In genomic region chr3:81028361-81028760, GRCm38 (mm10) we compare ENCODE assay signal across 25 mouse cellular contexts. TPM values are rescaled to one million over a fixed set of nuclear protein-coding genes. Genes with fewer than 3 reads are reported as not detected.
DNase-seq lines count a peak whose midpoint lies in the region; ATAC-seq and TF ChIP-seq lines count a peak whose summit lies in the region.
"Had no signal": no experiment of that assay in that cellular context is flagged by ENCODE, and none has a peak within 500 bp of the region (broad histone marks: within the 10 kb centered on the region; RNA-seq: fewer than 3 reads in every experiment).

No protein-coding gene starts in this region.

- no peak for ATAC-seq in midbrain, postnatal 0 days (ENCODE audit: low FRiP score)
- no peak for ATAC-seq in kidney, embryonic 14.5 days (ENCODE audit: low FRiP score, low TSS enrichment)
- ATAC-seq: activated CD4-positive, CD25-positive, alpha-beta regulatory T cell, adult 4 months; forebrain, embryonic 14.5 days; forebrain, embryonic 16.5 days had no signal

- H3K79me2 ChIP-seq in C2C12 (ENCODE audit: control insufficient read depth, insufficient read depth) (no peaks in the 10 kb centered on the region), myocyte (ENCODE audit: control insufficient read depth, insufficient read depth) (peaks cover 2% of the 10 kb centered on the region)

- no peaks in the 10 kb centered on the region for H3K27me3 ChIP-seq in testis, adult 2 months (ENCODE audit: control insufficient read depth, insufficient read depth, low read length)
- H3K27me3 ChIP-seq in C2C12 (ENCODE audit: control insufficient read depth, insufficient read depth, insufficient read length) (no peaks in the 10 kb centered on the region), myocyte (ENCODE audit: control insufficient read depth, insufficient read depth, insufficient read length) (no peaks in the 10 kb centered on the region)
- H3K27me3 ChIP-seq in midbrain, postnatal 0 days (ENCODE audit: insufficient read depth, low read length): no peaks in the 10 kb centered on the region
- no peaks in the 10 kb centered on the region for H3K27me3 ChIP-seq in kidney, embryonic 14.5 days (ENCODE audit: control insufficient read depth, insufficient read depth, low read length)
- H3K27me3 ChIP-seq: embryonic facial prominence, embryonic 13.5 days; embryonic facial prominence, embryonic 15.5 days; forebrain, embryonic 12.5 days had no signal

- WGBS in midbrain, postnatal 0 days: 81% methylated on average over 3 of the region's 3 CpGs
- WGBS in kidney, embryonic 14.5 days: 58% methylated on average over 3 of the region's 3 CpGs

- H3K9me3 ChIP-seq in midbrain, postnatal 0 days (ENCODE audit: low read length): no peaks in the 10 kb centered on the region
- H3K9me3 ChIP-seq in kidney, embryonic 14.5 days (ENCODE audit: control insufficient read depth, low read length): no peaks in the 10 kb centered on the region
- H3K9me3 ChIP-seq: embryonic facial prominence, embryonic 13.5 days; embryonic facial prominence, embryonic 15.5 days; forebrain, embryonic 10.5 days; forebrain, embryonic 12.5 days had no signal

- TF ChIP-seq POLR2A in testis, adult 2 months (IDR thresholded peaks at IDR 0.05; ENCODE audit: control insufficient read depth, low read depth, low read length): no peak
- no peak for TF ChIP-seq POLR2A in myocyte (IDR thresholded peaks at IDR 0.05; ENCODE audit: insufficient read length, low read depth)

- no peaks in the 10 kb centered on the region for H3K79me3 ChIP-seq in C2C12 (ENCODE audit: low read depth)

- no peak for TF ChIP-seq CTCF in testis, adult 2 months (IDR thresholded peaks at IDR 0.05; ENCODE audit: control insufficient read depth, insufficient read depth, insufficient replicate concordance, low read depth, low read length)
- no peak for TF ChIP-seq CTCF in C2C12 (IDR thresholded peaks at IDR 0.05; ENCODE audit: control insufficient read depth, insufficient read depth, insufficient read length)
- TF ChIP-seq CTCF in midbrain, postnatal 0 days (IDR thresholded peaks at IDR 0.05): no peak

- 0 out of 2 replicates have a peak overlapping the region, but pooled peaks have one; percentile 6 for H3K27ac ChIP-seq in testis, adult 2 months (ENCODE audit: control insufficient read depth, insufficient read depth, low read depth, low read length)
- H3K27ac ChIP-seq in midbrain, postnatal 0 days (ENCODE audit: low read depth, low read length): no peak overlapping the region
- no peak overlapping the region for H3K27ac ChIP-seq in kidney, embryonic 14.5 days (ENCODE audit: low read depth, low read length)
- H3K27ac ChIP-seq: embryonic facial prominence, embryonic 13.5 days; embryonic facial prominence, embryonic 15.5 days; forebrain, embryonic 10.5 days; forebrain, embryonic 12.5 days had no signal

- H3K4me3 ChIP-seq in testis, adult 2 months (ENCODE audit: control insufficient read depth, low read depth, low read length): no peak overlapping the region
- H3K4me3 ChIP-seq in C2C12 (ENCODE audit: insufficient read depth, poor library complexity, severe bottlenecking): no peak overlapping the region
- H3K4me3 ChIP-seq in myocyte: no peak overlapping the region
- no peak overlapping the region for H3K4me3 ChIP-seq in midbrain, postnatal 0 days (ENCODE audit: low read depth, low read length)
- no peak overlapping the region for H3K4me3 ChIP-seq in kidney, embryonic 14.5 days (ENCODE audit: low read length)
- H3K4me3 ChIP-seq: embryonic facial prominence, embryonic 13.5 days; embryonic facial prominence, embryonic 15.5 days; erythroblast, embryonic 14.5 days; forebrain, embryonic 10.5 days; forebrain, embryonic 12.5 days had no signal

- no peak for DNase-seq in testis, postnatal 10 days (ENCODE audit: low spot score)
- no peak for DNase-seq in midbrain, postnatal 0 days (ENCODE audit: low spot score)
- DNase-seq: adrenal gland, adult 8-10 months; adrenal gland, postnatal 14 days; adrenal gland, postnatal 36 days; B cell, adult 2 months; cerebellum, adult 11-12 months; cerebellum, adult 2 months; cerebellum, adult 9-10 months; cerebellum, postnatal 10 days; cerebellum, postnatal 25 days; embryo, embryonic 11 days had no signal

- H3ac ChIP-seq in C2C12 (ENCODE audit: control insufficient read depth, insufficient read length, low read depth) (no peak overlapping the region), myocyte (ENCODE audit: control insufficient read depth, insufficient read length) (no peak overlapping the region)

- no peaks in the 10 kb centered on the region for H3K36me3 ChIP-seq in testis, adult 2 months (ENCODE audit: control insufficient read depth, insufficient read depth, low read length)
- no peaks in the 10 kb centered on the region for H3K36me3 ChIP-seq in C2C12 (ENCODE audit: control insufficient read depth, insufficient read depth)
- H3K36me3 ChIP-seq in myocyte (ENCODE audit: control insufficient read depth, insufficient read depth): no peaks in the 10 kb centered on the region
- no peaks in the 10 kb centered on the region for H3K36me3 ChIP-seq in midbrain, postnatal 0 days (ENCODE audit: insufficient read depth, low read length)
- no peaks in the 10 kb centered on the region for H3K36me3 ChIP-seq in kidney, embryonic 14.5 days (ENCODE audit: control insufficient read depth, insufficient read depth, low read length)
- H3K36me3 ChIP-seq: embryonic facial prominence, embryonic 13.5 days; embryonic facial prominence, embryonic 15.5 days; forebrain, embryonic 10.5 days; forebrain, embryonic 12.5 days had no signal

- H3K9ac ChIP-seq in midbrain, postnatal 0 days (replicated peaks; ENCODE audit: low read length, poor library complexity, severe bottlenecking): no peak overlapping the region
- no peak overlapping the region for H3K9ac ChIP-seq in kidney, embryonic 14.5 days (ENCODE audit: low read depth, low read length)
- H3K9ac ChIP-seq: embryonic facial prominence, embryonic 13.5 days; embryonic facial prominence, embryonic 15.5 days; forebrain, embryonic 12.5 days had no signal

- H3K4me2 ChIP-seq in myocyte (ENCODE audit: low read depth): peak overlapping the region; percentile 69
- no peak overlapping the region for H3K4me2 ChIP-seq in midbrain, postnatal 0 days (ENCODE audit: low read depth, low read length, poor library complexity, severe bottlenecking)
- no peak overlapping the region for H3K4me2 ChIP-seq in kidney, embryonic 14.5 days (replicated peaks; ENCODE audit: low read depth, low read length)
- H3K4me2 ChIP-seq: embryonic facial prominence, embryonic 13.5 days; embryonic facial prominence, embryonic 15.5 days; forebrain, embryonic 12.5 days had no signal

- H3K4me1 ChIP-seq in testis, adult 2 months (ENCODE audit: control insufficient read depth, insufficient read depth, low read length): no peaks in the 10 kb centered on the region
- H3K4me1 ChIP-seq in midbrain, postnatal 0 days (ENCODE audit: insufficient read depth, low read length): no peaks in the 10 kb centered on the region
- H3K4me1 ChIP-seq in kidney, embryonic 14.5 days (ENCODE audit: control insufficient read depth, insufficient read depth, low read length): no peaks in the 10 kb centered on the region
- H3K4me1 ChIP-seq: forebrain, embryonic 12.5 days had no signal

TF ChIP-seq in C2C12, 6 proteins besides CTCF, POLR2A, EP300 and RAD21:
- TF ChIP-seq USF1 (IDR thresholded peaks at IDR 0.05; ENCODE audit: low read depth): no peak
- TF ChIP-seq CEBPB (IDR thresholded peaks at IDR 0.05; ENCODE audit: low read depth): peak; percentile 72
- no peak for TF ChIP-seq FOSL1 (IDR thresholded peaks at IDR 0.05; ENCODE audit: insufficient read depth, low read length, poor library complexity, severe bottlenecking)
- TF ChIP-seq MAX (IDR thresholded peaks at IDR 0.05): peak; percentile 41
- no peak for TF ChIP-seq MYOG (IDR thresholded peaks at IDR 0.05; ENCODE audit: control insufficient read depth, extremely low read depth, insufficient read length)

TF ChIP-seq in myocyte, 11 proteins besides CTCF, POLR2A, EP300 and RAD21:
- no peak for TF ChIP-seq MYOD1 (IDR thresholded peaks at IDR 0.05; ENCODE audit: control insufficient read depth in 1 of 3, insufficient read length in 2 of 3, low read depth in 2 of 3)
- TF ChIP-seq SRF (IDR thresholded peaks at IDR 0.05; ENCODE audit: control insufficient read depth, insufficient read length, low read depth): no peak
- TF ChIP-seq CEBPB (IDR thresholded peaks at IDR 0.05; ENCODE audit: insufficient read depth, poor library complexity, severe bottlenecking): peak; percentile 68; the same call in 1 of the 2 replicates
- no peak for TF ChIP-seq MAX (IDR thresholded peaks at IDR 0.05; ENCODE audit: low read depth)

RNA-seq across cellular contexts. Expression of gene Pdgfc, which starts 7.9 kb away (rescaled TPM):
- polyA plus RNA-seq in testis, adult 2 months (2012; rRNA removed): 2.6 and 3.7 TPM in 2 replicates
- 13.3 TPM for polyA plus RNA-seq in C2C12 (2012; fragmentation: generic; extraction: Trizol)
- 23.9 TPM for polyA plus RNA-seq in myocyte (2012; fragmentation: generic; extraction: Trizol)
- 3.0 and 3.5 TPM in 2 replicates for total RNA-seq in midbrain, postnatal 0 days (2014; rRNA removed)
- polyA plus RNA-seq in midbrain, postnatal 0 days (2015; fragmentation: Nextera tagmentation; extraction: Ambion mirVana): 2.9 and 3.7 TPM in 2 replicates
- 28.7 and 37.8 TPM in 2 replicates for polyA plus RNA-seq in kidney, embryonic 14.5 days (2014; fragmentation: Nextera tagmentation; extraction: Ambion mirVana)
- total RNA-seq: MEL had no signal
- polyA plus RNA-seq: activated CD4-positive, CD25-positive, alpha-beta regulatory T cell, adult 4 months; erythroblast, embryonic 14.5 days had no signal
